Mouse (Mus musculus) MEL-GATA-1-ER (cell line): Measurements from ENCODE around the gene Hist2h2ac.
"Not testable (repeated sequence)": the region's sequence is repeated elsewhere in the genome, so short reads cannot be mapped to it uniquely, and the experiment has no call there.

ENCODE experiments used
- DNase-seq: peaks from one replicate; pipeline ENCODE4 v3.0.0-alpha.2; 2012; ENCODE audit warnings: low read depth; ENCODE audit errors: extremely low read depth

Gene Hist2h2ac

GRCm38 (mm10) chr3:96220765-96221639 is at the start of gene Hist2h2ac, which contains the start of gene Hist2h2be:
Gene Hist2h2ac (minus strand): TSS chr3:96220880.
Gene Hist2h2be (plus strand): TSS chr3:96221119.
- DNase-seq: peak; percentile 100

GRCm38 (mm10) chr3:96269511-96270474 is 49.1 kb upstream of the Hist2h2ac start, which contains the start of gene Hist2h2bb:
Gene Hist2h2bb (plus strand): TSS chr3:96269752.
- peak; percentile 100 for DNase-seq

- not testable (repeated sequence) for DNase-seq
These were observed 48.2 kb upstream of the Hist2h2ac start for GRCm38 (mm10) chr3:96268776-96269378.

GRCm38 (mm10) chr3:96268051-96268775 is 47.5 kb upstream of the Hist2h2ac start, which contains the start of gene Hist2h3b:
Gene Hist2h3b (plus strand): TSS chr3:96268654.
- peak; percentile 100 for DNase-seq

GRCm38 (mm10) chr3:96267541-96267940 is 46.9 kb upstream of the Hist2h2ac start:
- DNase-seq: no peak

- DNase-seq: peak; percentile 84
These were observed 45.5 kb upstream of the Hist2h2ac start for GRCm38 (mm10) chr3:96266132-96266710.

GRCm38 (mm10) chr3:96264404-96264949 is 43.8 kb upstream of the Hist2h2ac start:
- DNase-seq: no peak

- DNase-seq: peak; percentile 83
These were observed 43.1 kb upstream of the Hist2h2ac start for GRCm38 (mm10) chr3:96263558-96264403.

GRCm38 (mm10) chr3:96262979-96263550 is 42.4 kb upstream of the Hist2h2ac start, which contains the start of gene Hist2h4:
Gene Hist2h4 (minus strand): TSS chr3:96263311.
- peak; percentile 100 for DNase-seq

GRCm38 (mm10) chr3:96262216-96262875 is 41.7 kb upstream of the Hist2h2ac start:
- peak; percentile 98 for DNase-seq

- DNase-seq: no peak
These were observed 40.9 kb upstream of the Hist2h2ac start for GRCm38 (mm10) chr3:96261623-96262022.

- no peak for DNase-seq
These were observed 39.5 kb upstream of the Hist2h2ac start for GRCm38 (mm10) chr3:96260220-96260619.

- DNase-seq: no peak
These were observed 36.5 kb upstream of the Hist2h2ac start for GRCm38 (mm10) chr3:96257190-96257589.

GRCm38 (mm10) chr3:96255926-96256593 is 35.4 kb upstream of the Hist2h2ac start:
- no peak for DNase-seq

GRCm38 (mm10) chr3:96254683-96255355 is 34.1 kb upstream of the Hist2h2ac start:
- DNase-seq: peak; percentile 93

GRCm38 (mm10) chr3:96251787-96252186 is 31.1 kb upstream of the Hist2h2ac start:
- DNase-seq: no peak

GRCm38 (mm10) chr3:96250890-96251289 is 30.2 kb upstream of the Hist2h2ac start:
- no peak for DNase-seq
